In genomic region chr4:70496978-70497377, GRCm38 (mm10) we compare ENCODE assay signal across 27 mouse cellular contexts. TPM values are rescaled to one million over a fixed set of nuclear protein-coding genes. Genes with fewer than 3 reads are reported as not detected.
DNase-seq lines count a peak whose midpoint lies in the region; ATAC-seq and TF ChIP-seq lines count a peak whose summit lies in the region.
"Had no signal": no experiment of that assay in that cellular context is flagged by ENCODE, and none has a peak within 500 bp of the region (broad histone marks: within the 10 kb centered on the region; RNA-seq: fewer than 3 reads in every experiment).

No protein-coding gene starts in this region.

- no peaks in the 10 kb centered on the region for H3K9me3 ChIP-seq in kidney, embryonic 14.5 days (ENCODE audit: control insufficient read depth, low read length)
- no peaks in the 10 kb centered on the region for H3K9me3 ChIP-seq in kidney, embryonic 16.5 days (ENCODE audit: low read length)
- H3K9me3 ChIP-seq: embryonic facial prominence, embryonic 13.5 days; embryonic facial prominence, embryonic 15.5 days; forebrain, embryonic 10.5 days; forebrain, embryonic 12.5 days; G1E had no signal

- no peaks in the 10 kb centered on the region for H3K4me1 ChIP-seq in kidney, embryonic 14.5 days (ENCODE audit: control insufficient read depth, insufficient read depth, low read length)
- 0 out of 2 replicates have a peak, but pooled peaks cover 6% of the 10 kb centered on the region for H3K4me1 ChIP-seq in kidney, embryonic 16.5 days (ENCODE audit: insufficient read depth, low read length)
- H3K4me1 ChIP-seq: embryonic facial prominence, embryonic 13.5 days; embryonic facial prominence, embryonic 15.5 days; forebrain, embryonic 10.5 days; forebrain, embryonic 12.5 days had no signal

- no peaks in the 10 kb centered on the region for H3K27me3 ChIP-seq in kidney, embryonic 14.5 days (ENCODE audit: control insufficient read depth, insufficient read depth, low read length)
- no peaks in the 10 kb centered on the region for H3K27me3 ChIP-seq in kidney, embryonic 16.5 days (ENCODE audit: insufficient read depth, low read length)
- H3K27me3 ChIP-seq: CH12.LX; embryonic facial prominence, embryonic 13.5 days; embryonic facial prominence, embryonic 15.5 days; forebrain, embryonic 12.5 days had no signal

- 39% methylated on average over 1 of the region's 1 CpGs for WGBS in kidney, embryonic 14.5 days
- WGBS in kidney, embryonic 16.5 days = 29% methylated on average over 1 of the region's 1 CpGs

- no peak for DNase-seq in kidney, adult 11 months
- DNase-seq in kidney, postnatal 4 days = no peak
- DNase-seq in layer of hippocampus, adult 2 months (ENCODE audit: low spot score in 2 of 2) = no peak
- no peak for DNase-seq in layer of hippocampus, adult 8-10 months (ENCODE audit: low spot score in 2 of 2)
- DNase-seq: adrenal gland, adult 2 months; adrenal gland, postnatal 10 days; adrenal gland, postnatal 25 days; B cell, adult 2 months; cerebellum, adult 11 months; cerebellum, adult 18-20 months; cerebellum, adult 8-10 months; cerebellum, adult 9-11 months; cerebellum, postnatal 14 days; cerebellum, postnatal 36 days; embryo, embryonic 11 days had no signal

- TF ChIP-seq CTCF in layer of hippocampus, adult 2 months (conservative IDR thresholded peaks at IDR 0.05) = no peak

- no peak overlapping the region for H3K4me3 ChIP-seq in kidney, embryonic 14.5 days (ENCODE audit: low read length)
- no peak overlapping the region for H3K4me3 ChIP-seq in kidney, embryonic 16.5 days (ENCODE audit: low read length)
- H3K4me3 ChIP-seq in layer of hippocampus, adult 2 months = no peak overlapping the region
- H3K4me3 ChIP-seq: embryonic facial prominence, embryonic 13.5 days; embryonic facial prominence, embryonic 15.5 days; erythroblast, embryonic 14.5 days; forebrain, embryonic 10.5 days; forebrain, embryonic 12.5 days had no signal

- H3K36me3 ChIP-seq in kidney, embryonic 14.5 days (ENCODE audit: control insufficient read depth, insufficient read depth, low read length) = no peaks in the 10 kb centered on the region
- no peaks in the 10 kb centered on the region for H3K36me3 ChIP-seq in kidney, embryonic 16.5 days (ENCODE audit: insufficient read depth, low read length)
- H3K36me3 ChIP-seq: embryonic facial prominence, embryonic 13.5 days; embryonic facial prominence, embryonic 15.5 days; forebrain, embryonic 10.5 days; forebrain, embryonic 12.5 days; G1E had no signal

- no peak overlapping the region for H3K9ac ChIP-seq in kidney, embryonic 14.5 days (ENCODE audit: low read depth, low read length)
- H3K9ac ChIP-seq in kidney, embryonic 16.5 days (replicated peaks; ENCODE audit: low read length) = no peak overlapping the region
- H3K9ac ChIP-seq: embryonic facial prominence, embryonic 13.5 days; embryonic facial prominence, embryonic 15.5 days; forebrain, embryonic 12.5 days had no signal

- peak; percentile 91 for ATAC-seq in kidney, embryonic 14.5 days (ENCODE audit: low FRiP score, low TSS enrichment)
- peak; percentile 92 for ATAC-seq in kidney, embryonic 16.5 days (ENCODE audit: low FRiP score, low TSS enrichment)
- ATAC-seq: CD4-positive, CD25-positive, alpha-beta regulatory T cell, adult 4 months; forebrain, embryonic 14.5 days; forebrain, embryonic 16.5 days had no signal

- H3K4me2 ChIP-seq in kidney, embryonic 14.5 days (replicated peaks; ENCODE audit: low read depth, low read length) = no peak overlapping the region
- H3K4me2 ChIP-seq in kidney, embryonic 16.5 days (replicated peaks; ENCODE audit: low read depth, low read length) = no peak overlapping the region
- H3K4me2 ChIP-seq: embryonic facial prominence, embryonic 13.5 days; embryonic facial prominence, embryonic 15.5 days; forebrain, embryonic 12.5 days had no signal

- H3K27ac ChIP-seq in kidney, embryonic 14.5 days (ENCODE audit: low read depth, low read length) = no peak overlapping the region
- no peak overlapping the region for H3K27ac ChIP-seq in kidney, embryonic 16.5 days (ENCODE audit: low read length)
- 0 out of 2 replicates have a peak overlapping the region, but pooled peaks have one; percentile 16 for H3K27ac ChIP-seq in layer of hippocampus, adult 2 months
- H3K27ac ChIP-seq: embryonic facial prominence, embryonic 13.5 days; embryonic facial prominence, embryonic 15.5 days; forebrain, embryonic 10.5 days; forebrain, embryonic 12.5 days had no signal

RNA-seq across cellular contexts. Expression of gene Megf9, which starts 37.8 kb away (rescaled TPM):
- polyA plus RNA-seq in kidney, embryonic 14.5 days (2014; fragmentation: Nextera tagmentation; extraction: Ambion mirVana) = 13.9 and 21.1 TPM in 2 replicates
- 11.9 and 13.7 TPM in 2 replicates for polyA plus RNA-seq in kidney, embryonic 16.5 days (2015; fragmentation: Nextera tagmentation; extraction: Ambion mirVana)
- 100 to 1,000 TPM; 126 to 132 TPM for total RNA-seq in layer of hippocampus, adult 2 months (2021)
- total RNA-seq in layer of hippocampus, adult 8-10 months (2022) = 100 to 1,000 TPM; 104 to 111 (median 109) TPM
- total RNA-seq: CH12.LX had no signal
- polyA plus RNA-seq: G1E had no signal
